Mouse (Mus musculus) hindlimb bud, embryonic 11.5 days (tissue): ENCODE data around the gene Tmem199.
"Not testable (repeated sequence)": the region's sequence is repeated elsewhere in the genome, so short reads cannot be mapped to it uniquely, and the experiment has no call there.

Source experiments
- DNase-seq: peaks from one replicate; pipeline ENCODE4 v3.0.0-alpha.2; 2012; ENCODE audit warnings: low read depth, low spot score; ENCODE audit errors: extremely low spot score

Gene Tmem199

GRCm38 (mm10) chr11:78512025-78512957 lies at the start of gene Tmem199, which contains the start of gene Poldip2:
Gene Tmem199 (minus strand): TSS chr11:78512172.
Gene Poldip2 (plus strand): TSS chr11:78512193.
- peak; percentile 62 for DNase-seq

GRCm38 (mm10) chr11:78560447-78560846 lies 48.5 kb upstream of the Tmem199 start:
- DNase-seq: peak; percentile 52

GRCm38 (mm10) chr11:78557241-78557640 lies 45.3 kb upstream of the Tmem199 start:
- DNase-seq: no peak

- no peak for DNase-seq
Measured at GRCm38 (mm10) chr11:78556070-78556469, 44.1 kb upstream of the Tmem199 start.

- DNase-seq: no peak
Measured at GRCm38 (mm10) chr11:78555623-78556022, 43.7 kb upstream of the Tmem199 start.

GRCm38 (mm10) chr11:78551059-78551398 lies 39.1 kb upstream of the Tmem199 start:
- DNase-seq: no peak

- peak; percentile 69 for DNase-seq
Measured at GRCm38 (mm10) chr11:78550168-78551058, 38.4 kb upstream of the Tmem199 start, which contains the start of gene Tmem97. Gene Tmem97 (minus strand): TSS chr11:78550777.

GRCm38 (mm10) chr11:78549491-78549987 lies 37.6 kb upstream of the Tmem199 start:
- no peak for DNase-seq

GRCm38 (mm10) chr11:78547718-78548460 lies 35.9 kb upstream of the Tmem199 start:
- no peak for DNase-seq

GRCm38 (mm10) chr11:78545181-78545580 lies 33.2 kb upstream of the Tmem199 start:
- no peak for DNase-seq

GRCm38 (mm10) chr11:78544449-78545111 lies 32.6 kb upstream of the Tmem199 start:
- DNase-seq: no peak

GRCm38 (mm10) chr11:78540358-78540757 lies 28.4 kb upstream of the Tmem199 start:
- no peak for DNase-seq

GRCm38 (mm10) chr11:78536690-78537084 lies 24.7 kb upstream of the Tmem199 start:
- no peak for DNase-seq

GRCm38 (mm10) chr11:78536080-78536689 lies 24.2 kb upstream of the Tmem199 start, which contains the start of the genes Tnfaip1 and Ift20:
Gene Tnfaip1 (minus strand): TSS chr11:78536332.
Gene Ift20 (plus strand): TSS chr11:78536361.
- peak; percentile 93 for DNase-seq

- peak; percentile 46 for DNase-seq
Measured at GRCm38 (mm10) chr11:78535376-78536079, 23.6 kb upstream of the Tmem199 start.

- DNase-seq: no peak
Measured at GRCm38 (mm10) chr11:78534516-78534915, 22.5 kb upstream of the Tmem199 start.

GRCm38 (mm10) chr11:78531515-78531914 lies 19.5 kb upstream of the Tmem199 start:
- DNase-seq: not testable (repeated sequence)

GRCm38 (mm10) chr11:78531046-78531445 lies 19.1 kb upstream of the Tmem199 start:
- DNase-seq: no peak

GRCm38 (mm10) chr11:78530001-78530400 lies 18.0 kb upstream of the Tmem199 start:
- DNase-seq: no peak
